Mouse (Mus musculus) C2C12 (cell line): ENCODE data around the gene Cd300e.

ENCODE experiments used
- CTCF ChIP-seq: IDR thresholded peaks from one replicate; pipeline ENCODE4 v1.5.1; 2011; ENCODE audit not compliant: control insufficient read depth, insufficient read depth, insufficient read length
- MAX ChIP-seq: IDR thresholded peaks from one replicate; pipeline ENCODE4 v1.6.1; 2011; ENCODE audit warnings: mild to moderate bottlenecking, control low read depth

- TF ChIP-seq CTCF = no peak
- TF ChIP-seq MAX = no peak
Measured at GRCm38 (mm10) chr11:115084595-115084994, 22.6 kb upstream of the Cd300e start.
